Mouse (Mus musculus) heart, postnatal 0 days (tissue): ENCODE measurements around the gene Siah2. TPM values are rescaled to one million over a fixed set of nuclear protein-coding genes. Genes with fewer than 3 reads are reported as not detected.
A peak's percentile ranks its signal among the peaks of the same experiment; 100 is the strongest.

ENCODE experiments used
- ATAC-seq: fragments of 200-750 bp; cut with Nextera tagmentation; 2 replicates; pipeline ENCODE4 v1.8.0; 2017; ENCODE audit warnings: low read depth, moderate number of reproducible peaks, moderate library complexity; ENCODE audit not compliant: insufficient read depth
- DNase-seq: peaks from one replicate; pipeline ENCODE4 v3.0.0-alpha.2; 2016; ENCODE audit warnings: low spot score
- H3K27ac ChIP-seq: fragments of 300-500 bp; sonication (generic); 2 replicates; pipeline ENCODE4 v1.5.1; 2014; ENCODE audit warnings: low read depth, mild to moderate bottlenecking
- H3K27me3 ChIP-seq: fragments of 300-500 bp; sonication (generic); 2 replicates; pipeline ENCODE4 v1.6.1; 2014; ENCODE audit warnings: low read length, mixed read lengths; ENCODE audit not compliant: control insufficient read depth, insufficient read depth
- H3K36me3 ChIP-seq: fragments of 300-500 bp; sonication (generic); replicated peaks from 2 replicates; pipeline ENCODE4 v1.6.1; 2014; ENCODE audit warnings: low read length, mixed read lengths; ENCODE audit not compliant: control insufficient read depth, insufficient read depth
- H3K4me1 ChIP-seq: fragments of 300-500 bp; sonication (generic); 2 replicates; pipeline ENCODE4 v1.6.1; 2014; ENCODE audit warnings: antibody characterized with exemption; ENCODE audit not compliant: control insufficient read depth, insufficient read depth
- H3K4me2 ChIP-seq: fragments of 300-500 bp; sonication (generic); 2 replicates; pipeline ENCODE4 v1.6.1; 2014; ENCODE audit warnings: low read depth, mild to moderate bottlenecking, low read length, moderate library complexity
- H3K4me3 ChIP-seq: fragments of 300-500 bp; sonication (generic); 2 replicates; pipeline ENCODE4 v1.5.1; 2014; ENCODE audit warnings: low read depth, low read length
- H3K9ac ChIP-seq: fragments of 300-500 bp; sonication (generic); replicated peaks from 2 replicates; pipeline ENCODE4 v1.6.1; 2014; ENCODE audit warnings: low read depth, low read length, mixed read lengths
- H3K9me3 ChIP-seq: fragments of 300-500 bp; sonication (generic); replicated peaks from 2 replicates; pipeline ENCODE4 v1.6.1; 2016; ENCODE audit warnings: low read length; ENCODE audit not compliant: control insufficient read depth
- CTCF ChIP-seq: IDR thresholded peaks from 2 replicates; pipeline ENCODE4 v1.5.1; 2016; ENCODE audit warnings: antibody characterized with exemption, control low read depth, low read depth
- EP300 ChIP-seq: IDR thresholded peaks from 2 replicates; pipeline ENCODE4 v1.6.1; 2016; ENCODE audit warnings: antibody characterized with exemption, low read depth
- WGBS: fragments of 180-500 bp; shearing (Covaris S2); extraction: QIAGEN DNeasy Blood & Tissue Kit; methylation state at CpG from one replicate; pipeline ENCODE4 v1.1.7; 2014; 5-methylcytosine and 5-hydroxymethylcytosine counted together
- polyA plus RNA-seq: library from polyadenylated mRNA; unstranded; fragments of >200 nt; fragmentation: Nextera tagmentation; extraction: Ambion mirVana; gene quantifications from 2 replicates; pipeline ENCODE4 v1.2.1, GENCODE M21; 2015
- total RNA-seq: library from RNA; depleted of rRNA; stranded (reverse); fragments of >200 nt; gene quantifications from 2 replicates; pipeline ENCODE4 v1.2.3, GENCODE M21; 2014; ENCODE audit warnings: low replicate concordance

Siah2 gene
- total and polyA plus RNA-seq, 2 experiments from 2014 or later: 5.1 to 14.5 TPM

DNA sequence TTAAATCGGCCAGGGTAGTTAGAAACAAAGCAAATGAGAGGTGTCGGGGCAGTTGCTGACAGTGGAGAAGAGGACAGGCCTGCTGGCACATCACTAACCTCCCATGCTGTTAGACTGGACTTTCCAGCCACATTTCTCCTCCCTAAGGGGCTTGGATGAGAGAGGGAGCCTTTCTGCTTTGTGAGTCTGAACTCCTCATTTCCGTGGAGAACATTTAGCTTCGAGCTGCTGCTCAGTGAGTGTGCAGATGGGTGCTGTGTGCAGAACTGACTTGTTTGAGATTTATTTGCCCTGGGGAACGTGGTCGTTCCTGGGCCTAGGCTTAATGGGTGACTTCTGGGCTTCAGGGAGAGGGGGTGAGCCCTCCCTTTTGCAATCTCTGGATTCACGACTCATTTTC, 3.3 kb upstream of the Siah2 start:
- H3K27ac ChIP-seq: no peak overlapping the region
- no peak for DNase-seq
- H3K9me3 ChIP-seq: no peaks in the 10 kb centered on the region
- no peaks in the 10 kb centered on the region for H3K27me3 ChIP-seq
- ATAC-seq: no peak
- H3K36me3 ChIP-seq: no peaks in the 10 kb centered on the region
- TF ChIP-seq EP300 (no peak), CTCF (no peak)
- H3K9ac ChIP-seq: no peak overlapping the region
- 0 out of 2 replicates have a peak, but pooled peaks cover 6% of the 10 kb centered on the region for H3K4me1 ChIP-seq
- no peak overlapping the region for H3K4me2 ChIP-seq
- H3K4me3 ChIP-seq: no peak overlapping the region
- WGBS: 51% methylated on average over 7 of the region's 7 CpGs

DNA sequence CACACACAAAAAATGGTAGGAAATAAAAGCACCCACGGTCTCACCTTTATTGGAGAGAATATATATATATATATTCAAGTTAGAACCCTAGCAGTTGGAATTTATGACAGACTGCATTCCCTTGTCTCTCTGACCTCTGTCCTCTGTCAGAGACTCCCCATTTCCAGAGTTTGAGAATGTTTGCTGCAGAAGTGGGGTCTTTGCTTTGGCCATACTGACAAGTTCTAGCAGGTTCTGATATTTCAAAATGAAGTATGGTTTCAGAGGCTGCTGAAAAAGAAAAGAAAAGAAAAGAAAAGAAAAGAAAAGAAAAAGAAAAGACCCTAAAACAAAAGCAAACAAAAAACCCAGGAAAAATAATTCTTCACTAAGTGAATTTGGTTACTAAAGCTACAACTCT, 2.8 kb upstream of the Siah2 start:
- H3K9ac ChIP-seq: no peak overlapping the region
- H3K36me3 ChIP-seq: no peaks in the 10 kb centered on the region
- no peak overlapping the region for H3K4me2 ChIP-seq
- H3K4me3 ChIP-seq: no peak overlapping the region
- H3K4me1 ChIP-seq: 0 out of 2 replicates have a peak, but pooled peaks cover 6% of the 10 kb centered on the region
- no peak overlapping the region for H3K27ac ChIP-seq
- no peak for TF ChIP-seq EP300
- no peak for TF ChIP-seq CTCF
- DNase-seq (no peak), ATAC-seq (no peak)
- 74% methylated on average over 1 of the region's 1 CpGs for WGBS
- no peaks in the 10 kb centered on the region for H3K27me3 ChIP-seq
- H3K9me3 ChIP-seq: no peaks in the 10 kb centered on the region

- Histone ChIP-seq H3K4me3 (no peak overlapping the region), H3K36me3 (no peaks in the 10 kb centered on the region), H3K4me1 (0 out of 2 replicates have a peak, but pooled peaks cover 13% of the 10 kb centered on the region), H3K27ac (no peak overlapping the region), H3K27me3 (no peaks in the 10 kb centered on the region), H3K9me3 (no peaks in the 10 kb centered on the region), H3K9ac (no peak overlapping the region), H3K4me2 (no peak overlapping the region)
- TF ChIP-seq EP300 (no peak), CTCF (no peak)
- 81% methylated on average over 7 of the region's 7 CpGs for WGBS
- DNase-seq (no peak), ATAC-seq (no peak)
Observed at GRCm38 (mm10) chr3:58693331-58693730, 1.1 kb upstream of the Siah2 start.

DNA sequence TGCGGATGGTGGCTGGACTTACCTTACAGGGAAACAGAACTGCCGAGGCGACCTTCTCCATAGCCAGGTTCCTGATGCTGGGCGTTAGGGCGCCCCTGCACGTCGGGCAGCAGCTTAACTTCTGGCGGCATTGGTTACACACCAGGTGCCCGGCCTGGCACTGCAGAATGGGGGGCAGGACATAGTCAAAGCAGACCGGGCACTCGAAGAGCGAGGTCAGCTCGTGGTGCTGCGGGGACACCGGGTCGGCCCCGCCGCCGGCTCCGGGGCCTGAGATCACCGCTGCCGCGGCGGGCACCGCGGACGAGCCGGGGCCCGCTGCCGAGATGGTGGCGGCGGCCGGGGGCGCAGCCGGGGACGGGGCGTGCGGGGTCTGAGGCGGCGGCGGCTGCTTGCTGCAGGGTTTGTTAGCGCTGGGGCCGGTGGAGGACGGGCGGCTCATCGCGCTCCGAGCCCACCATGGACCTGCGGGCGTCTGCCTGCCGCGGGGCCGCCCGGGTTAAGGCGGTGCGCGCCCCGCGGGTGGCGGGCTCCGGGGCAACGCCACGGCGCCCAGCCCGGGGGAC, 743 bp downstream of the Siah2 start:
- no peak for TF ChIP-seq CTCF
- no peak for TF ChIP-seq EP300
- Histone ChIP-seq H3K4me2 (peak overlapping the region; percentile 97), H3K4me3 (peak overlapping the region; percentile 96), H3K4me1 (0 out of 2 replicates have a peak, but pooled peaks cover 13% of the 10 kb centered on the region), H3K9me3 (no peaks in the 10 kb centered on the region), H3K27ac (peak overlapping the region; percentile 95), H3K9ac (peak overlapping the region; percentile 93), H3K27me3 (no peaks in the 10 kb centered on the region), H3K36me3 (no peaks in the 10 kb centered on the region)
- DNase-seq: peak; percentile 21
- ATAC-seq: peak; percentile 17; the same call in 1 of the 2 replicates
- 0% methylated on average over 32 of the region's 65 CpGs for WGBS

DNA sequence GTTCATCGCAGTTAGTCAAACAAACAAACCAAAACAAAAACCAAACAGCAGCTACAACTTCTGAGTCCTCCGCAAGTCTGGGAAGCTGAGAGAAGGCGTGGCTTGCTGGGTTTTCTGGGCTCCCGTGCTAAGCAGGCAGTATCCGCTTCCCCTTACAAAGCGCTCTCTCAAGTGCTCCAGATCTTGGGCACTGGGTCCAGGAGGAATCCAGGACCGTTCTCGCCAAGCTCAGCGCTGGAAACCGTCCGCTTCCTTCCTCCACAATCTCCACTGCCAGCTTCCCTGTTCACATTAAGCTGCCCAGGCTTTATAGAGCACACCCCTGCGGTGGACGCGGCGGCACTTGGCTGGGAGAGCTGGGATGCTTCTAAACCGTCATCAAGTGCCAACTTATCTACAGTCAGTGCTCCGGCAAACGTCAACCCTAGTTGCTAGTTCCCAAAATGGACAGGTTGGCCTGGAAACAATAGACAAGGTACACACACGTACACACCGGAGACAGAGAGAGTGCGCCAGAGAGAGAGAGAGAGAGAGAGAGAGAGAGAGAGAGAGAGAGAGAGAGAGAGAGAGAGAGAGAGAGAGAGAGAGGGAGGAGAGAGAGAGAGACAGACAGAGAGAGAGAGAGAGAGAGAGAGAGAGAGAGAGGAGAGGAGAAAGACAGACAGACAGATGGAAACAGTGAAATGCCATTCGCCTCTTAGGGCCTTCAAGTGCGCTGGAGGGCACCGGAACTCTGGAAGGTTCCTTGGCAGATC, 1.4 kb downstream of the Siah2 start:
- peak; percentile 50 for ATAC-seq
- Histone ChIP-seq H3K36me3 (no peaks in the 10 kb centered on the region), H3K4me2 (peak overlapping the region; percentile 97), H3K9ac (peak overlapping the region; percentile 93), H3K27me3 (no peaks in the 10 kb centered on the region), H3K9me3 (no peaks in the 10 kb centered on the region), H3K4me3 (peak overlapping the region; percentile 96), H3K27ac (peak overlapping the region; percentile 95), H3K4me1 (0 out of 2 replicates have a peak, but pooled peaks cover 13% of the 10 kb centered on the region)
- WGBS: under 1% methylated on average over 24 of the region's 24 CpGs
- DNase-seq: peak; percentile 80
- TF ChIP-seq CTCF: peak; percentile 11; the same call in 1 of the 2 replicates
- no peak for TF ChIP-seq EP300
